Mouse (Mus musculus) ES-E14 (cell line): ENCODE measurements around the gene Btbd16.

Source experiments
- HCFC1 ChIP-seq: IDR thresholded peaks from 2 replicates; pipeline ENCODE4 v1.6.1; 2012; ENCODE audit warnings: low read length, inconsistent platforms, borderline replicate concordance; ENCODE audit not compliant: insufficient read depth
- MAFK ChIP-seq: IDR thresholded peaks from 2 replicates; pipeline ENCODE4 v1.6.1; 2014; ENCODE audit warnings: mild to moderate bottlenecking, low read depth, low read length, inconsistent platforms; ENCODE audit not compliant: insufficient read depth
- ZC3H11A ChIP-seq: IDR thresholded peaks from 2 replicates; pipeline ENCODE4 v1.6.1; 2012; ENCODE audit warnings: low read depth, mild to moderate bottlenecking, inconsistent platforms, low read length, borderline replicate concordance
- ZNF384 ChIP-seq: IDR thresholded peaks from 2 replicates; pipeline ENCODE4 v1.6.1; 2012; ENCODE audit warnings: low read depth, low read length, inconsistent platforms

DNA sequence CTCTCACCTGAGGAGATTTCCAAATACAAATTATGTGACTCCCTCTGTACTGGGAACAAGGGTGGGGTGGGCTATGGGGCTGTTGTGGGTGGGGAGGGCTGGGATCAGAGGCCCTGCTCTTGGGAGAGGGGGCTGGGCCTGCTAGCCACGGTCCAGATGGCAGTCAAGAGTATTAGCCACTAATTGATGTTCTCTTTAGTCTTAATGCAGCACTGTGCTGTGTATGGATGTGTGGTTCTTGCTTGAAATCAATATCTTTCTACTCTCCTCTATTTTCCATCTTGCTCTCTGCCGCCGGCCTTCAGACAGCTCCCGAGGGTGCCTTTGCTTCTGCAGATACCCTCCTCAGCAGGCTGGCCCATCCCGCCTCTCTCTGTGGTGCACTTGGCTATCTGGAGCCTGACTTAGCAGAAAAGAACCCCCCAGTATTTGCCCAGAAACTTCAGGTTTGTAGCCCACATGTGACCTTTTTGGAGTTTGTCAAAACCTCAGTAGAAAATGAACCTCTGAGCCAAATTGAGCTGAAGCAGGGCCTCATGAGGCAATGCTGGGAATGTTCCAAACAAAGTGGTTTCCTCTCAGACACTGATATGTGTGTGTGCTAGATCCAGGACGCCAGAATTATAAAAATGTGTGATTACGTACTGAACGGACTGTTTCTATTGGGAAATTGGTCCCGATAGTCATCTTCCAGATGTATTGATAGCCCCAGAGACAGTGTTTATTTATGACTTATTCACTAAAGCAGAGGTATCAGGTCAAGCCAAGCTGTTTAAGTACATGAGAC lies 30.4 kb upstream of the Btbd16 start:
- TF ChIP-seq ZNF384 (no peak), MAFK (no peak), HCFC1 (no peak), ZC3H11A (no peak)
